Mouse (Mus musculus) forebrain, postnatal 0 days (tissue): Measurements from ENCODE around the gene Fam13a. TPM values are rescaled to one million over a fixed set of nuclear protein-coding genes. Genes with fewer than 3 reads are reported as not detected.

Experiments
- ATAC-seq: fragments of 200-750 bp; cut with Nextera tagmentation; 2 replicates; pipeline ENCODE4 v1.8.0; 2017; ENCODE audit warnings: mild to moderate bottlenecking, moderate library complexity
- DNase-seq: peaks from one replicate; pipeline ENCODE4 v3.0.0-alpha.2; 2015
- H3K27ac ChIP-seq: fragments of 300-500 bp; sonication (generic); 2 replicates; pipeline ENCODE4 v1.5.1; 2014; ENCODE audit warnings: low read depth, mild to moderate bottlenecking, antibody characterized with exemption, low read length, moderate library complexity, mixed read lengths
- H3K27me3 ChIP-seq: fragments of 300-500 bp; sonication (generic); 2 replicates; pipeline ENCODE4 v1.6.1; 2014; ENCODE audit warnings: mild to moderate bottlenecking, low read length, mixed read lengths; ENCODE audit not compliant: insufficient read depth
- H3K36me3 ChIP-seq: fragments of 300-500 bp; sonication (generic); 2 replicates; pipeline ENCODE4 v1.6.1; 2014; ENCODE audit warnings: mild to moderate bottlenecking, moderate library complexity; ENCODE audit not compliant: insufficient read depth
- H3K4me1 ChIP-seq: fragments of 300-500 bp; sonication (generic); 2 replicates; pipeline ENCODE4 v1.6.1; 2014; ENCODE audit warnings: antibody characterized with exemption; ENCODE audit not compliant: insufficient read depth
- H3K4me2 ChIP-seq: fragments of 300-500 bp; sonication (generic); 2 replicates; pipeline ENCODE4 v1.6.1; 2014; ENCODE audit warnings: low read depth, mild to moderate bottlenecking, moderate library complexity
- H3K4me3 ChIP-seq: fragments of 300-500 bp; sonication (generic); 2 replicates; pipeline ENCODE4 v1.5.1; 2014; ENCODE audit warnings: low read depth, low read length, mixed read lengths
- H3K9ac ChIP-seq: fragments of 300-500 bp; sonication (generic); 2 replicates; pipeline ENCODE4 v1.6.1; 2014; ENCODE audit warnings: mild to moderate bottlenecking
- H3K9me3 ChIP-seq: fragments of 300-500 bp; sonication (generic); 2 replicates; pipeline ENCODE4 v1.6.1; 2016; ENCODE audit warnings: low read length
- CTCF ChIP-seq: sonication (generic); IDR thresholded peaks from 2 replicates; pipeline ENCODE4 v1.5.1; 2016; ENCODE audit warnings: antibody characterized with exemption, control low read depth, low read depth
- WGBS: fragments of 180-500 bp; shearing (Covaris S2); extraction: QIAGEN DNeasy Blood & Tissue Kit; methylation state at CpG from one replicate; pipeline ENCODE4 v1.1.7; 2014; 5-methylcytosine and 5-hydroxymethylcytosine counted together
- polyA plus RNA-seq: library from polyadenylated mRNA; unstranded; fragments of >200 nt; fragmentation: Nextera tagmentation; extraction: Ambion mirVana; gene quantifications from 2 replicates; pipeline ENCODE4 v1.2.1, GENCODE M21; 2015
- total RNA-seq: library from RNA; depleted of rRNA; stranded (reverse); fragments of >200 nt; gene quantifications from 2 replicates; pipeline ENCODE4 v1.2.3, GENCODE M21; 2014

Fam13a gene
- total and polyA plus RNA-seq, 2 experiments from 2014 or later: 6.6 to 8.5 TPM

- H3K4me1 ChIP-seq: no peaks in the 10 kb centered on the region
- no peaks in the 10 kb centered on the region for H3K27me3 ChIP-seq
- H3K27ac ChIP-seq: no peak overlapping the region
- ATAC-seq: no peak
- H3K9ac ChIP-seq: no peak overlapping the region
- DNase-seq: no peak
- no peak overlapping the region for H3K4me3 ChIP-seq
- no peaks in the 10 kb centered on the region for H3K9me3 ChIP-seq
- H3K4me2 ChIP-seq: no peak overlapping the region
- 79% methylated on average over 2 of the region's 2 CpGs for WGBS
- TF ChIP-seq CTCF: no peak
- no peaks in the 10 kb centered on the region for H3K36me3 ChIP-seq
Measured at GRCm38 (mm10) chr6:59022621-59023020, 1.7 kb downstream of the Fam13a start.

GRCm38 (mm10) chr6:59020346-59020745 is 4.0 kb downstream of the Fam13a start:
- Histone ChIP-seq H3K36me3 (no peaks in the 10 kb centered on the region), H3K27me3 (no peaks in the 10 kb centered on the region), H3K4me2 (no peak overlapping the region), H3K4me1 (no peaks in the 10 kb centered on the region), H3K4me3 (no peak overlapping the region), H3K27ac (no peak overlapping the region), H3K9ac (no peak overlapping the region), H3K9me3 (no peaks in the 10 kb centered on the region)
- WGBS: 89% methylated on average over 2 of the region's 2 CpGs
- ATAC-seq (no peak), DNase-seq (no peak)
- peak; percentile 27; the same call in 1 of the 2 replicates for TF ChIP-seq CTCF

GRCm38 (mm10) chr6:59019847-59020246 is 4.5 kb downstream of the Fam13a start:
- H3K36me3 ChIP-seq: no peaks in the 10 kb centered on the region
- TF ChIP-seq CTCF: no peak
- no peaks in the 10 kb centered on the region for H3K9me3 ChIP-seq
- no peaks in the 10 kb centered on the region for H3K4me1 ChIP-seq
- H3K4me2 ChIP-seq: no peak overlapping the region
- no peak overlapping the region for H3K4me3 ChIP-seq
- no peak for ATAC-seq
- WGBS: 66% methylated on average over 1 of the region's 1 CpGs
- no peak for DNase-seq
- no peaks in the 10 kb centered on the region for H3K27me3 ChIP-seq
- H3K27ac ChIP-seq: no peak overlapping the region
- H3K9ac ChIP-seq: no peak overlapping the region

GRCm38 (mm10) chr6:59016336-59016832 is 8.0 kb downstream of the Fam13a start:
- DNase-seq (no peak), ATAC-seq (peak; percentile 29; the same call in 1 of the 2 replicates)
- Histone ChIP-seq H3K36me3 (no peaks in the 10 kb centered on the region), H3K9me3 (no peaks in the 10 kb centered on the region), H3K4me2 (no peak overlapping the region), H3K4me3 (no peak overlapping the region), H3K9ac (no peak overlapping the region), H3K27ac (no peak overlapping the region), H3K27me3 (no peaks in the 10 kb centered on the region), H3K4me1 (no peaks in the 10 kb centered on the region)
- no peak for TF ChIP-seq CTCF
- WGBS: 76% methylated on average over 1 of the region's 1 CpGs

GRCm38 (mm10) chr6:59014760-59015159 is 9.6 kb downstream of the Fam13a start:
- Histone ChIP-seq H3K9ac (no peak overlapping the region), H3K4me1 (no peaks in the 10 kb centered on the region), H3K9me3 (no peaks in the 10 kb centered on the region), H3K27ac (no peak overlapping the region), H3K36me3 (no peaks in the 10 kb centered on the region), H3K4me3 (no peak overlapping the region), H3K27me3 (no peaks in the 10 kb centered on the region), H3K4me2 (no peak overlapping the region)
- ATAC-seq (no peak), DNase-seq (no peak)
- TF ChIP-seq CTCF: no peak
- 67% methylated on average over 2 of the region's 2 CpGs for WGBS

GRCm38 (mm10) chr6:59014088-59014759 is 10.1 kb downstream of the Fam13a start:
- Histone ChIP-seq H3K4me2 (no peak overlapping the region), H3K27me3 (no peaks in the 10 kb centered on the region), H3K9me3 (no peaks in the 10 kb centered on the region), H3K27ac (no peak overlapping the region), H3K4me1 (no peaks in the 10 kb centered on the region), H3K9ac (no peak overlapping the region), H3K36me3 (no peaks in the 10 kb centered on the region), H3K4me3 (no peak overlapping the region)
- no peak for DNase-seq
- ATAC-seq: no peak
- WGBS: 70% methylated on average over 8 of the region's 8 CpGs
- TF ChIP-seq CTCF: no peak

- 67% methylated on average over 3 of the region's 3 CpGs for WGBS
- DNase-seq: peak; percentile 23
- no peak overlapping the region for H3K4me3 ChIP-seq
- H3K9ac ChIP-seq: no peak overlapping the region
- no peaks in the 10 kb centered on the region for H3K27me3 ChIP-seq
- H3K4me2 ChIP-seq: no peak overlapping the region
- H3K9me3 ChIP-seq: no peaks in the 10 kb centered on the region
- no peak for TF ChIP-seq CTCF
- no peak overlapping the region for H3K27ac ChIP-seq
- H3K4me1 ChIP-seq: no peaks in the 10 kb centered on the region
- peak; percentile 82 for ATAC-seq
- no peaks in the 10 kb centered on the region for H3K36me3 ChIP-seq
Measured at GRCm38 (mm10) chr6:59010792-59011191, 13.6 kb downstream of the Fam13a start.
